Comparison of ENCODE assay signal across 32 mouse cellular contexts in genomic region chr1:24650100-24650499, GRCm38 (mm10).
"Had no signal": no experiment of that assay in that cellular context is flagged by ENCODE, and none has a peak within 500 bp of the region (broad histone marks: within the 10 kb centered on the region; RNA-seq: fewer than 3 reads in every experiment).

No protein-coding gene starts in this region.

- ATAC-seq: liver, embryonic 12.5 days; liver, postnatal 0 days; lung, postnatal 0 days; midbrain, embryonic 13.5 days; midbrain, embryonic 15.5 days; midbrain, embryonic 16.5 days had no signal

- H3K9ac ChIP-seq: limb, embryonic 12.5 days; limb, embryonic 13.5 days; limb, embryonic 15.5 days; liver, embryonic 12.5 days; liver, embryonic 13.5 days; liver, embryonic 14.5 days; liver, embryonic 15.5 days; liver, postnatal 0 days; lung, embryonic 14.5 days; lung, embryonic 15.5 days; midbrain, embryonic 12.5 days; midbrain, embryonic 13.5 days; midbrain, embryonic 15.5 days; neural tube, embryonic 12.5 days; neural tube, embryonic 13.5 days had no signal

- H3K36me3 ChIP-seq: limb, embryonic 12.5 days; limb, embryonic 13.5 days; limb, embryonic 15.5 days; liver, embryonic 12.5 days; liver, embryonic 13.5 days; liver, embryonic 15.5 days; lung, embryonic 15.5 days; midbrain, embryonic 10.5 days; midbrain, embryonic 12.5 days; midbrain, embryonic 13.5 days; midbrain, embryonic 15.5 days; neural tube, embryonic 12.5 days; neural tube, embryonic 13.5 days had no signal

- H3K4me1 ChIP-seq: limb, embryonic 12.5 days; limb, embryonic 13.5 days; limb, embryonic 15.5 days; liver, embryonic 12.5 days; liver, embryonic 13.5 days; liver, embryonic 15.5 days; lung, embryonic 15.5 days; megakaryocyte, embryonic 14.5 days; midbrain, embryonic 10.5 days; midbrain, embryonic 12.5 days; midbrain, embryonic 13.5 days; midbrain, embryonic 15.5 days; neural tube, embryonic 12.5 days; neural tube, embryonic 13.5 days had no signal

- DNase-seq: left cerebral cortex, postnatal 4 days; liver; liver, embryonic 13.5 days; liver, postnatal 0 days; lung, adult 18-20 months; lung, adult 2 months; lung, embryonic 14.5 days; lung, postnatal 10 days; lung, postnatal 14 days; lung, postnatal 36 days; lung, postnatal 4 days; midbrain, embryonic 14.5 days had no signal

- H3K27me3 ChIP-seq: limb, embryonic 12.5 days; limb, embryonic 13.5 days; limb, embryonic 15.5 days; liver, embryonic 12.5 days; liver, embryonic 13.5 days; liver, embryonic 15.5 days; lung, embryonic 15.5 days; megakaryocyte, embryonic 14.5 days; midbrain, embryonic 12.5 days; midbrain, embryonic 13.5 days; midbrain, embryonic 15.5 days; neural tube, embryonic 12.5 days; neural tube, embryonic 13.5 days had no signal

- H3K4me2 ChIP-seq: limb, embryonic 12.5 days; limb, embryonic 13.5 days; limb, embryonic 15.5 days; liver, embryonic 11.5 days; liver, embryonic 12.5 days; liver, embryonic 13.5 days; liver, embryonic 15.5 days; lung, embryonic 14.5 days; lung, embryonic 15.5 days; midbrain, embryonic 11.5 days; midbrain, embryonic 12.5 days; midbrain, embryonic 13.5 days; midbrain, embryonic 15.5 days; neural tube, embryonic 12.5 days; neural tube, embryonic 13.5 days had no signal

- H3K9me3 ChIP-seq: limb, embryonic 12.5 days; limb, embryonic 13.5 days; limb, embryonic 15.5 days; liver, embryonic 12.5 days; liver, embryonic 15.5 days; lung, embryonic 15.5 days; midbrain, embryonic 10.5 days; midbrain, embryonic 12.5 days; midbrain, embryonic 13.5 days; midbrain, embryonic 15.5 days; neural tube, embryonic 12.5 days; neural tube, embryonic 13.5 days had no signal

- H3K27ac ChIP-seq: left cerebral cortex, adult 2 months; limb, embryonic 12.5 days; limb, embryonic 13.5 days; limb, embryonic 15.5 days; liver, embryonic 12.5 days; liver, embryonic 13.5 days; liver, embryonic 14.5 days; liver, embryonic 15.5 days; lung, embryonic 15.5 days; macrophage; midbrain, embryonic 10.5 days; midbrain, embryonic 12.5 days; midbrain, embryonic 13.5 days; midbrain, embryonic 15.5 days; neural tube, embryonic 12.5 days; neural tube, embryonic 13.5 days had no signal

- H3K4me3 ChIP-seq: left cerebral cortex, adult 2 months; limb, embryonic 12.5 days; limb, embryonic 13.5 days; limb, embryonic 15.5 days; liver, embryonic 12.5 days; liver, embryonic 13.5 days; liver, embryonic 15.5 days; lung, embryonic 15.5 days; megakaryocyte, embryonic 14.5 days; midbrain, embryonic 10.5 days; midbrain, embryonic 12.5 days; midbrain, embryonic 13.5 days; midbrain, embryonic 15.5 days; neural tube, embryonic 12.5 days; neural tube, embryonic 13.5 days had no signal
